Mouse (Mus musculus) megakaryocyte, embryonic 14.5 days (primary cell): ENCODE results near the gene Chst15.

Experiments used
- FLI1 ChIP-seq: IDR thresholded peaks from 2 replicates; pipeline ENCODE4 v1.6.1; 2012; ENCODE audit warnings: low read length, inconsistent platforms, mixed read lengths
- GATA1 ChIP-seq: IDR thresholded peaks from 3 replicates; pipeline ENCODE4 v1.6.1; 2012; ENCODE audit warnings: mixed read lengths, low read length, inconsistent platforms, borderline replicate concordance

DNA sequence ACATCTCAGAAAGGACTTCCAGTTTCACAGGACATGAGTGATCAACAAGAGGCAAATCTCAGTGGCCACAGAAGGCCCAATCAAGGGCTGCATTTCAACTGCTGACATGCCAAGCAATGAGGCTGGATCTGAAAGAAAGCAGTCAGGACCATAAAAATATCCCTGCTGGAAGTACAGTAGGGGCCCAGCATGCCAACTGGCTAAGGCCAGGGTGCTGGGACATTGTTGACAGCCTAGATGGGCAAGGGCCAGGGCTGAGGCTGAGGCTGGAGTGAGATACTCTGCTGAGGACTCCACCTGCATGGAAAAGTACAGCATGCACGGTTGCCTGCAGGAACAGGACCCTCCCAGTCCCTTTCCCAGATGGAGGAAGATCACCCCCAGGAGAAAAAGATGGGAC, 120.4 kb downstream of the Chst15 start:
- TF ChIP-seq FLI1 = no peak
- no peak for TF ChIP-seq GATA1
